Mouse (Mus musculus): Measurements from ENCODE around the gene Epsti1. TPM values are rescaled to one million over a fixed set of nuclear protein-coding genes. Genes with fewer than 3 reads are reported as not detected.

Epsti1 gene
- total and polyA plus RNA-seq, 2 experiments from 2014 or later, result 0.19 to 0.46 TPM

- no peak overlapping the region for H3K9ac ChIP-seq (replicated peaks; ENCODE audit: low read depth, low read length)
- DNase-seq (ENCODE audit: low spot score), result no peak
- H3K27me3 ChIP-seq (ENCODE audit: control insufficient read depth, insufficient read depth, low read length), result no peaks in the 10 kb centered on the region
- no peaks in the 10 kb centered on the region for H3K9me3 ChIP-seq (replicated peaks; ENCODE audit: control insufficient read depth, low read length)
- TF ChIP-seq CTCF (IDR thresholded peaks at IDR 0.05; ENCODE audit: low read depth) (no peak), EP300 (IDR thresholded peaks at IDR 0.05; ENCODE audit: low read depth) (no peak)
- H3K27ac ChIP-seq (ENCODE audit: low read depth), result no peak overlapping the region
- no peak overlapping the region for H3K4me3 ChIP-seq (ENCODE audit: low read depth, low read length)
- no peak overlapping the region for H3K4me2 ChIP-seq (ENCODE audit: low read depth, low read length)
- WGBS, result 71% methylated on average over 7 of the region's 7 CpGs
- H3K36me3 ChIP-seq (replicated peaks; ENCODE audit: control insufficient read depth, insufficient read depth, low read length), result no peaks in the 10 kb centered on the region
- no peaks in the 10 kb centered on the region for H3K4me1 ChIP-seq (ENCODE audit: control insufficient read depth, insufficient read depth)
- ATAC-seq (ENCODE audit: insufficient read depth, low read depth), result no peak
Observed at GRCm38 (mm10) chr14:78015540-78016321, 111.7 kb downstream of the Epsti1 start.

DNA sequence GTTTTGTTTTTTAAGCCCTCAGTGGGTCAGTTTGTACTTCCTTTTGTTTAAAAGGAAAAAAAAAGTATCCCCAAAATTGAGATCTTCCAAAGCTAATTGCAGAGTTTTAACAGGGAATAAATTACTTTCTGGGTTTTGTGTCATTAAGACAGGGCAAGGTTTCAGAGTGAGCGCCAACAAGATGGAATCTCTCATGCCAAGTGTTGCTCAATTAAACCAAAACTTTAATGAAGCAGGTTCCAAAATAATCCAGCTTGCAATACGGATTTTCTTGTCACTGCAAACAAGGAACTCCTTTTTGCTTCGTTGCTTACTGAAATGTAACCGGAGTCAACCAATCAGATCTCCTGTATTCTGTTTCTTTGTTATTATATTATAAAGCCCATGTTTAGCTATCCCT is 112.4 kb downstream of the Epsti1 start:
- 75% methylated on average over 4 of the region's 4 CpGs for WGBS
- DNase-seq (ENCODE audit: low spot score), result no peak
- no peaks in the 10 kb centered on the region for H3K9me3 ChIP-seq (replicated peaks; ENCODE audit: control insufficient read depth, low read length)
- no peak overlapping the region for H3K4me3 ChIP-seq (ENCODE audit: low read depth, low read length)
- H3K9ac ChIP-seq (replicated peaks; ENCODE audit: low read depth, low read length), result no peak overlapping the region
- no peak overlapping the region for H3K4me2 ChIP-seq (ENCODE audit: low read depth, low read length)
- no peaks in the 10 kb centered on the region for H3K27me3 ChIP-seq (ENCODE audit: control insufficient read depth, insufficient read depth, low read length)
- no peaks in the 10 kb centered on the region for H3K4me1 ChIP-seq (ENCODE audit: control insufficient read depth, insufficient read depth)
- no peaks in the 10 kb centered on the region for H3K36me3 ChIP-seq (replicated peaks; ENCODE audit: control insufficient read depth, insufficient read depth, low read length)
- no peak for ATAC-seq (ENCODE audit: insufficient read depth, low read depth)
- TF ChIP-seq CTCF (IDR thresholded peaks at IDR 0.05; ENCODE audit: low read depth), result no peak
- TF ChIP-seq EP300 (IDR thresholded peaks at IDR 0.05; ENCODE audit: low read depth), result no peak
- no peak overlapping the region for H3K27ac ChIP-seq (ENCODE audit: low read depth)

DNA sequence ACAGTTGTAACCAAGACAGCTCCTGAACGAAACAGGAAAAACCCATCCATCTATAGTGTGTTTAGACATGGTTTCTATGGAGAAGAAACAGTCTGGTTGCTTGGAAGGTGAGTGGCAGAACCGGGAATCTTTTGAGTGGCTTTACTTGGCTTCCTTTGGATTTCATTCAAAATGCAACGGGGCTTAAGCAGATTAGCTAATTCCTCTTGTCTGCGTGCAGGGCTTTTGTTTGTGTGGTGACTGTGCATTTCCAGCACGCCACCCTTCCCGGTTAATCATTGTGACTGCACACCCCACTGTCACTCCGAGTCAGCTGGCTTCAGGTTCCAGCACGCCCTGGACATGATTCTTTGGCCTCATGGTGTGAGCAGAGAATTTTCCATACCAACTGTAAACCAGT is 115.9 kb downstream of the Epsti1 start:
- Histone ChIP-seq H3K27me3 (ENCODE audit: control insufficient read depth, insufficient read depth, low read length) (no peaks in the 10 kb centered on the region), H3K27ac (ENCODE audit: low read depth) (no peak overlapping the region), H3K9ac (replicated peaks; ENCODE audit: low read depth, low read length) (no peak overlapping the region), H3K9me3 (replicated peaks; ENCODE audit: control insufficient read depth, low read length) (no peaks in the 10 kb centered on the region), H3K4me3 (ENCODE audit: low read depth, low read length) (no peak overlapping the region), H3K36me3 (replicated peaks; ENCODE audit: control insufficient read depth, insufficient read depth, low read length) (no peaks in the 10 kb centered on the region), H3K4me1 (ENCODE audit: control insufficient read depth, insufficient read depth) (no peaks in the 10 kb centered on the region), H3K4me2 (ENCODE audit: low read depth, low read length) (no peak overlapping the region)
- no peak for DNase-seq (ENCODE audit: low spot score)
- no peak for TF ChIP-seq CTCF (IDR thresholded peaks at IDR 0.05; ENCODE audit: low read depth)
- TF ChIP-seq EP300 (IDR thresholded peaks at IDR 0.05; ENCODE audit: low read depth), result no peak
- no peak for ATAC-seq (ENCODE audit: insufficient read depth, low read depth)
- WGBS, result 56% methylated on average over 8 of the region's 8 CpGs

DNA sequence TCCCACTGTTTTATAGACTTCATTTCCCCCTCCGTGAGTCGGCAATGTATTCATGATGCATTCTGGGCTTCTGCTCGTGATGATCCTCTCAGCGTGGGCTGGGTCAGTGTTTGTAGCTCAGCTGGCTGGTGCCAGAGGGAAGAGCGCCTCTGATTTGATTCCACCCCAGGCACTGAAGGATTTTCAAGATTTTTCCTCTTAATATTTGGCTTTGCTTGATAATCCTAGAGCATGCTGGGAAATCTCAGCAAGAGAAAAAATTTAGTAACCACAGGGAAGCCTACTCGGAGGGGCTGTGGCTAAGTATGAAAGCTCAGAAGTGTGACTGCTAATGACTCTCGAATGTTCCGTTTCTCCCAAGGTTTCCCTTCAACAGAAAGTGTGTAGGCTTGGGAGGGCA is 134.8 kb downstream of the Epsti1 start:
- Histone ChIP-seq H3K27ac (ENCODE audit: low read depth) (no peak overlapping the region), H3K36me3 (replicated peaks; ENCODE audit: control insufficient read depth, insufficient read depth, low read length) (no peaks in the 10 kb centered on the region), H3K9ac (replicated peaks; ENCODE audit: low read depth, low read length) (no peak overlapping the region), H3K4me1 (ENCODE audit: control insufficient read depth, insufficient read depth) (no peaks in the 10 kb centered on the region), H3K27me3 (ENCODE audit: control insufficient read depth, insufficient read depth, low read length) (no peaks in the 10 kb centered on the region), H3K4me2 (ENCODE audit: low read depth, low read length) (no peak overlapping the region), H3K4me3 (ENCODE audit: low read depth, low read length) (no peak overlapping the region), H3K9me3 (replicated peaks; ENCODE audit: control insufficient read depth, low read length) (no peaks in the 10 kb centered on the region)
- TF ChIP-seq CTCF (IDR thresholded peaks at IDR 0.05; ENCODE audit: low read depth) (no peak), EP300 (IDR thresholded peaks at IDR 0.05; ENCODE audit: low read depth) (no peak)
- WGBS, result 76% methylated on average over 8 of the region's 8 CpGs
- DNase-seq (ENCODE audit: low spot score) (no peak), ATAC-seq (ENCODE audit: insufficient read depth, low read depth) (no peak)

DNA sequence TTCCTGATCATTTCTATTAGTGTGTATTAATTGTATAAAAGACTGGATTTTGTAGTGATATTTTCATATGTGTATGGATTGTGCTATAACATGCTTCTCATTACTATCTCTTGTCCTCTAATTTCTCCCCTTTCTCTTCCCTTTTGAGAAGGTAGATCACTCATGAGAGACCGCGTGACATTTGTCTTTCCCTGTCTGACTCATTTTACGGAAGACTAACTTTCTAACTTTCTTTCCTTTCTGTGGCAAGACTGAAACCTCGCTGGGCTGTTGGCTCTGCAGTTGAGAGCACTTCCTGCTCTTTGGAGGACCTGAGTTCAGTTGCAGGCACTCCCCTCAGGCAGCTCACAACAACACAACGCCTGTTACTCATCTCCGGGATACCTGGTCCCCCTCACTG is 136.6 kb downstream of the Epsti1 start:
- TF ChIP-seq CTCF (IDR thresholded peaks at IDR 0.05; ENCODE audit: low read depth) (no peak), EP300 (IDR thresholded peaks at IDR 0.05; ENCODE audit: low read depth) (no peak)
- no peaks in the 10 kb centered on the region for H3K36me3 ChIP-seq (replicated peaks; ENCODE audit: control insufficient read depth, insufficient read depth, low read length)
- no peak overlapping the region for H3K4me3 ChIP-seq (ENCODE audit: low read depth, low read length)
- H3K4me1 ChIP-seq (ENCODE audit: control insufficient read depth, insufficient read depth), result no peaks in the 10 kb centered on the region
- WGBS, result 85% methylated on average over 6 of the region's 6 CpGs
- H3K4me2 ChIP-seq (ENCODE audit: low read depth, low read length), result no peak overlapping the region
- no peak for ATAC-seq (ENCODE audit: insufficient read depth, low read depth)
- H3K27ac ChIP-seq (ENCODE audit: low read depth), result no peak overlapping the region
- H3K27me3 ChIP-seq (ENCODE audit: control insufficient read depth, insufficient read depth, low read length), result no peaks in the 10 kb centered on the region
- DNase-seq (ENCODE audit: low spot score), result no peak
- H3K9ac ChIP-seq (replicated peaks; ENCODE audit: low read depth, low read length), result no peak overlapping the region
- H3K9me3 ChIP-seq (replicated peaks; ENCODE audit: control insufficient read depth, low read length), result no peaks in the 10 kb centered on the region

Measured in heart, postnatal 0 days (tissue).